Mouse (Mus musculus) heart, postnatal 4 days (tissue): ENCODE measurements around the gene Ube2l6. TPM values are rescaled to one million over a fixed set of nuclear protein-coding genes. Genes with fewer than 3 reads are reported as not detected.
A peak's percentile ranks its signal among the peaks of the same experiment; 100 is the strongest.

ENCODE experiments used
- DNase-seq: peaks from one replicate; pipeline ENCODE4 v3.0.0; 2021
- total RNA-seq, 2 experiments: library from RNA; stranded (reverse); gene quantifications; 2 replicates each; pipeline ENCODE4 v1.2.3; 2021

The Ube2l6 gene
- 10 to 100 TPM; 23.1 to 51.0 TPM for total RNA-seq

DNA sequence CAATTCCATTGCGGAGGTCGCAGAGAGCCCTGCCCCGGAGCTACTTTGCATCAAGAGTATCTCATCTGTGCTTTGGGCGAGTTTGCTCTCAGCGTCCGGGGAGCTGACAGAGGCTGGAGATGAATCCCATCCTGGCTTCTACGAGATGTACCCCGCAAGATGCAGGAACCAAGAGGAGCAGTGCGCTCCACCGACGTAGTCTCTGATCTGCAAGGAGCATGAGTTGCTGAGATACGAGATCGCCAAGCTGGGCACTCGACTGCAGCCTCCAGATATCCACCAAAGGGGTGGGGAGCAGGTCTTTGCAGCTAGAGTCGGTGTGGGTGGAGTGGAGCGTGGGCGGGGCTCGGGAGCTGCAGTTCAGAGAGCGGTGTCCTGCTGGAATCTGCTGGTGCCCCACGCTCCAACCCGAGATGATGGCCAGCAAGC, at the start of gene Ube2l6:
Gene Ube2l6 (plus strand): TSS at position 336 of the 429 bp plus-strand sequence.
- peak; percentile 71 for DNase-seq

DNA sequence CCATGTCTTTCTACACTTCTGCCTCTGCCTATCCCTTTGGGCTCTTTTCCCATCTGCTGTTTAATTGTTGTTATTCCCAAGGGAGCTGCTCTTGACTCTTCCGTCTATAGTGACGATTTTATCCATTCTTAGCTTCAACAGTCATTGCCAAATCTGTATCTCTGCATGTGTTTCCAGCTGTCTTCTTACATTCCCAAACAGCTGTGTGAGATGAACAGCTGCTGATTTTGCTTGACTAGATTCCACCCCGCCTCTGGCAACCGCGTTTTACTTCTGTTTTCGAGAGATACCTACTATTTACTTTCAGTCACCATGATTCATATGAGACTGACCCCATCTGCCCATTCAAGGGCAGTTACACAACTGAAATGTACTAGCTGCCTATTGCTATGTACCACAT, 48.5 kb upstream of the Ube2l6 start:
- peak; percentile 32 for DNase-seq

DNA sequence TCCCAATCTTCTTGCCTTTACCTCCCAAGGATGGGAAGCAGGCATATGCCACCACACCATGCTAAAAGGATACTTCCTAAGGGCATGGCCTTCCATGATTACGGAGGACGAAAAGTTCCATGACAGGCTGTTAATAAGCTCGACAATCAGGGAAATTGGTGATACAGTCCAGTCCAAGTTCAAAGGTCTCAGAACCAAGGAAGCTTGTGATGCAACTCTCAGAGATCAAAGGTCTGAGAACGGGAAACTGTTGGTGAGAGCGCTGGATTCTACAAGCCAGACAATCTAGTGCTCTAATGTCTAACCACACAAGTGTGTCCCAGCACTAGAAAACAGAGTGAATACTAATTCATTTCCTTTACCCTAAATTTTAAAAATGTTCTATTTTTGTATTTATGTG, 42.4 kb upstream of the Ube2l6 start:
- DNase-seq, result no peak

DNA sequence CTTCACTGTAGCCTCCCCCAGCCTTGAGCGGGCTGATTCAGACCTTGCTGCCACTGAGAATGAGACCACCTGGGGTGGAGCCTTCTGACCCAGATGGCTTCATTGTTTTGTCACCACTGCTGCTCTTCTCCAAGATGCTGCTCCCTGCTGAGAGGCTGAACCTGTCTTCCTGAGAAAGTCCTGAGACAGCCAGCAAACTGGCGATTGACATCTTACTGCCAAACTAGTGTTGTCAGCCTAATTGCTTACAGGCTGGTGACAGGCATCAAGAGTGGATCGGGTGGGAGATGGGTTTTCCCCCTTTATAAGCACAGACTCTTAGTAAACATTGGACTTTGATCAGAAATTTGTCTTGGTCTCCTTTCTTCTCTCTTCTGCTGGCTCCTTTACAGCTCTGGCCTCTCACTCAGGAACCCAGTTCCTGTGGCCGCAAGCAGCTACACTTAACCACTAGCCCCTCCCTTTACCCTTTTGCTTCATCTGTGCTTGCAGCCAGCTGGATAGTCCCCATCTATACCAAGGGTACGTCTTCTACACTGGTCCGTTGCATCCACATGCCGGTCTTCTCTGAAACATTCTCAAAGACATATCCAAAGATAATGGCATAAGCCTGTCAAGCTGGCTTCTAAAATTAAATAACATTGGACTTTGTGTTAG, 41.5 kb upstream of the Ube2l6 start:
- no peak for DNase-seq

GRCm38 (mm10) chr2:84758542-84759127, 40.0 kb upstream of the Ube2l6 start:
- peak; percentile 56 for DNase-seq

DNA sequence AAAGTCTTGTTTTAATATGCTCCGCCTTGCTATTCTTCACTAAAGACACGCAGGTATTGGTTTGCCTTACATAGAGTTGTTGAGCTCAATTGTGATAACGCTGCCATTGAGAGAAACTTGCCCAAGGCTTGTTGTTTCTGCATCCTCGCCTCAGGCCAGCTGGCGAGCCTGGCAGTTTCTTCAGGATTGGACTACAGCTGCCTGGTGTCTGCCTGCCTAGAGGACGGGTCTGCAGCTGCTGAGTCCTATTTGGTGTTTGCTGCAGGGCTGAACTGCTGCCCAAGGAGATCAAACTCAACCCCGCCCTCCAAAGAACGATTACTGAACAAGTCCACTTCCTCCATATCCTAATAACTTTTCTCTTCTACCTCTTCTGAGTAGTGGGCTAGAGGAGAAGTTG, 37.9 kb upstream of the Ube2l6 start:
- DNase-seq, result no peak

DNA sequence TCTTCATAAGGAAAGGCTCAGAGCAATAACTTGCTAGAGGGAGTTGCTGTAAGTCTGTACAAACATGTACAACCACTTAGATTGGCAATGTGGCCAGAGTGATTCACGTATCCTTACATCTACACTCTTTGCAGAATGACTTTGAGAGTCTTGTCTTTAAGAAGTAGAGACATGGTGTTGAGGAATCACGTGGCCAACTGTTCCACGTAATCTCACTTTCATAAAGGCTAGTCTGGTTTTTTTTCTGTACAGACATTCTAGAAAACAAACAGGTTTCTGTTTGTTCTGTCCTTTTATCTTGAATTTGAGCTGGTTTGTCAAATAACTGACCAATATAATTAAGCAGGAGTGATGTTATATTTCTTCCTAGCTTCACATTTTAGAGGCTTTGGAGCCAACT, 37.3 kb upstream of the Ube2l6 start:
- no peak for DNase-seq

DNA sequence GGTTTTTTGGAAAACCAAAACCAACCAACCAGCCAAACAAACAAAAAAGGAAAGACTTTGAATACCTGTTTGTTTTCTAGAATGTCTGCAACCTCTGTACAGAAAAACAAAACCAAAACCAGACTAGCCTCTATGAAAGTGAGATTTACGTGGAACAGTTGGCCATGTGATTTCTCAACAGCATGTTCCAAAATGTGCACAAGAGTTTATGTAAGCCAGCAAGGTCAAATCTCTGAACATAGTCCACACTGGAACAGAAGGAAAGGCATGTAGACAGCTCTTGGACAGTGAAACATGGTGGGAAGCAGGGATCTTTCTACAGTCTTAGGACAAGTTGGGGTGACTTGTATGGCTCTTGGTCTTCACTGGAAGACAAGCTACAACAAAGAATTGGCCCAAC, 36.8 kb upstream of the Ube2l6 start:
- DNase-seq, result no peak

DNA sequence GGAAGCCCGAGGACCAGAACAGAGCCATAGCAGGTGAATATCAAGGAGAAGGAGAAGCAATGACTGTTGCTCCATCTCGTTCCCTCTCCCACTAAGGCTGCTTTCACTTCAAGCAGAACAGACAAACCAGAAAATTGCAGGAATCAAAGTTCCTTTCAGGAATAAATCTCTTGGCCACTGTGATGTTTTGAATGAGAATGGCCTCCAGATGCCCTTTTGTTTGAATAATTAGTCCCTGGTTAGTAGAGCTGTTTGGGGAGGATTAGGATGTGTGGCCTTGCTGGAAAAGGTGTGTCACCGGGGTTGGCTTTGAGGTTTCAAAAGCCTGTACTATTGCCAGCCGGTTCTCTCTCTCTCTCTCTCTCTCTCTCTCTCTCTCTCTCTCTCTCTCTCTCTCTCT, 36.3 kb upstream of the Ube2l6 start:
- no peak for DNase-seq

DNA sequence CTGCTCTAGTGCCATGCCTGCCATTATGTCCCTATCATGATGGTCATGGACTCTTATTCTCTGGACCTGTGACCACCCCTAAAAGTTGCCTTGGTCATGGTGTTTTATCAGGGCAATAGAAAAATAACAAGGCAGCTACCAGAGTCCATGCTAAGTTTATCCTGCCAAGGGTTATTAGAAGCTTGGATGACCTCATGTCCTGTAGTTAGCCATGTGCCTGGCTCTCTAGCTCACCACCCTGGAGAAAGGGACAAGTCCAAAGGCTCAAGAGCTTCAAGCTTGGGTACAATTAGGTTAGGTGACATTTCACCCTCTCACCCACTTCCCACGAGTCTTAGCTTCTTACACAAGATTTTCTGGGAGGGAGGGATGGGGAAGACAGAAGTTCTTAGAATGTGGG, 35.8 kb upstream of the Ube2l6 start:
- no peak for DNase-seq

GRCm38 (mm10) chr2:84770501-84770900, 28.1 kb upstream of the Ube2l6 start:
- no peak for DNase-seq

DNA sequence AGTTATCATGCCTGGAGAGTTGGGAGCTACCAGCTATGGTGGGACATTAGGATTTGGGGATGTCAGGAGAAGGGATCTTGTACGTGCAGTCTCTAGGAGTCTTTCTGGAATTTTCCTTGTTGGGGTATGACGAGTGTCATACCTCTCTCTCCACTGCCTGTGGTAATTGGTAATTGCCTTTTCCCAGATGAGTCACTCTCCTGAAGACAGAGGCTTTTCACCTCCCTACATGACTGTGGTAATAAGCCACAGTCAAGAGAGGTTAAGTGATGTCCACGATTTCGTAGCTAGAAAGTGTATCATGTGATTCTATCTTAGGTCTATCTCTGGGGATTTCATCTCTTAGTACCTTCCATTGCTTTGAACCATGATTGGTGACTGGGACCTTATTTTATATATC, 26.2 kb upstream of the Ube2l6 start:
- DNase-seq, result no peak

- no peak for DNase-seq
These were observed 25.4 kb upstream of the Ube2l6 start for GRCm38 (mm10) chr2:84773195-84773594.

- peak; percentile 78 for DNase-seq
These were observed 23.9 kb upstream of the Ube2l6 start for GRCm38 (mm10) chr2:84774751-84775150.

GRCm38 (mm10) chr2:84775241-84775640, 23.4 kb upstream of the Ube2l6 start, which contains the start of gene Serping1:
Gene Serping1, minus strand, starts transcription at chr2:84775444.
- DNase-seq, result no peak

GRCm38 (mm10) chr2:84775665-84776064, 23.0 kb upstream of the Ube2l6 start:
- DNase-seq, result no peak

DNA sequence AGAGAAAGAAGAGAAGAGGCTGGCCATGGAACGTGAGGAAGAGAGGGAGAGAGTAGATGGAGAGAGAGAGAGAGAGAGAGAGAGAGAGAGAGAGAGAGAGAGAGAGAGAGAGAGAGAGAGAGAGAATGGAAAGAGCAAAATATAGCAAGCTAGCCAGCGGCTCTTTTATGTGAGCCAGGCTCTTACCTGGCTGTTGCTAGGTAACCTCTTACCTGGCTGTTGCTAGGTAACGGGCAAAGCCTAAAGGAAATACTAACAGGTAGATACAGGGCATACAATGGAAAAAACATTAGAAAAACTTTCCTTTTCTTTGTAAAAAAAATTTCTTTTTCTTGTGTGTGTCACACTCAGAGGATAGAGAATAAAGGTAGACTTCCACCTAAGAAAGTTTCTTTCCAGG, 20.9 kb upstream of the Ube2l6 start:
- DNase-seq, result no peak

DNA sequence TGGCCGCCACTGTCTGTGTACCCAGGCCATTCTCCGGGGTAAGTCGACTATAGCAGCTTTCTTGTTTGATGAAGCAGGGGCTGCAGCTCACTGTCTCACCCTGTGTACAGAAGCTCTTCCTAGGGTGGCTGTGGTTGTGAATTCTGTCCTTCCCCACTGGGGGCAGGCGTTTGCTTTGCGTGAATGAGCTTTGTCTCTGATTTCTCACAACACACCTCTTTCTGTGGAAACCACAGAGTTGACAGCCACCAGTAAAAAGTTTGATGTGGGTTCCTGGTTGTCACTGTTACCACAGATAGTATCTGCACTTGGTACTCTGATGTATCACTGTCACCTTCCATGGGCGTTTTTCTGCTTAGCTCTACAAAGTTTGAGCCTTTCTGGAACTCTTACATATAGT, 19.4 kb upstream of the Ube2l6 start:
- DNase-seq, result no peak

GRCm38 (mm10) chr2:84783315-84783714, 15.3 kb upstream of the Ube2l6 start:
- no peak for DNase-seq

DNA sequence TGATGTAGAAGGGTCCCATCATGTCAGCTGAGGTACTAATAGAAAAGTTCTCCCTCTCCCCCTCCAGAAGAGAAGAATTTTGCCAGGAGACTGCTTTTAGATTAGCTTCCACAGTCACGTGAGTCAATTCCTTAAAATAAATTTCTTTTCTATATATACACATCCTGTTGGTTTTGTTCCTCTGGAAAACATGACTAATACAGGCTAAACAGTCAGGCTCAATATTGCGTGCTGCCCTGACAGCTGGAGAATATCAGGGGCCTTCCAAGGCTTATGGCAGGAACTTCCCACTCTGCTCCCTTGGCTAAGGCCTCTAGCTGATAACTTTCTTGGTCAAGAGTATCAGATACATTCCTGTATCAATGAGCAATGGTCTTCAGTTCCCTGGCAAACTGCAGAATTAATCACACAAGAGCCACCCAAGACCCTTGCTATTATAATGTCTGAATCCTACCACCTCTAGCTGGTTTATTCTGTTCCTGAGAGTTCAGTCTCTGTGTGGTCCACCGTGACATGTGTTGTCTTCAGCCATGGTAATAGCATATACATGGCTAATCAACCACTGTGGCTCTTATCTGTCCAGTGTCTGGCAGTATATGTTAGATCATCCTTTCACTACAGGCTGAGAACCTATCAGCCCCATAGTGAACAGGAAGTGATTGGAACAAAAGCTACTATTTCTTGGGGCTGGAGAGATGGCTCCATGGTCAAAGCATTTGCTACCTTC, 14.6 kb upstream of the Ube2l6 start:
- DNase-seq, result peak; percentile 44

DNA sequence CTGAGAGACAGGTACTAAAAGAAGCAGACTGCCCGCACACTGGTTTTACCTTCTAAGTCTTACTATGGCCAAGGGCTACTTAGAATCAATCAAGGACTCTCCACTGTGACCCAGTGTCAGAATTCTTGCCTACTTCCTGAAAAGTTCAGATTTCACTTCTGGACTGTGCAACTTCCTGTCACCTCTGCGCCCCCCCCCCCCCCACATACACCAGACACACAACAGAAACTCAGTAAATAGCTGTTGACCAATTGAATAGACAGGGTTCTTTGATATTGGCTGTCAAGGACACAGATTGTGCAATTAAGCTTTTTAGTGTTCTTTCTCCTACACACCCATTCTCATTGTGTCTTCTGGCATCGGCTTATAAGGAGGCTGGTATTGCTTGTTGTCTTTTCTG, 10.3 kb upstream of the Ube2l6 start:
- no peak for DNase-seq

GRCm38 (mm10) chr2:84790418-84790817, 8.2 kb upstream of the Ube2l6 start:
- no peak for DNase-seq

GRCm38 (mm10) chr2:84792516-84792915, 6.1 kb upstream of the Ube2l6 start:
- peak; percentile 40 for DNase-seq

DNA sequence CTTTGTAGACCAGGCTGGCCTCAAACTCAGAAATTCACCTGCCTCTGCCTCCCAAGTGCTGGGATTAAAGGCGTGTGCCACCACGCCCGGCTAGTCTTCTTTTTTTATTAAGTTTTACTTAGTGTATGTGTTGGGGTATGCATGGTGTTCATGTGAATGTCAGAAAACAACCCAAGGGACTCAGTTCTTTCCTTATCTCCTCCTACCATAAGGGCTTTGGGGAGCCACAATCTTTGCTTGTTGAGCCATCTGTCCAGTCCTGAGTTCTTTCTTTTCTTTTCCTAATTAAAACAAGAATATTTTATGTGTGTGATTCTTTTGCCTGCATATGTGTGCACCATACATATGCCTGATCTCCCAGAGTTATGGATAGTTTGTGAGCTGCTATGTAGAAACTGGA, 5.5 kb upstream of the Ube2l6 start:
- DNase-seq, result no peak
